Mouse (Mus musculus): ENCODE measurements around the gene Pip5kl1. TPM values are rescaled to one million over a fixed set of nuclear protein-coding genes. Genes with fewer than 3 reads are reported as not detected.

The Pip5kl1 gene
- total RNA-seq, 2 experiments from 2014 or later = 9.2 to 11.7 TPM

DNA sequence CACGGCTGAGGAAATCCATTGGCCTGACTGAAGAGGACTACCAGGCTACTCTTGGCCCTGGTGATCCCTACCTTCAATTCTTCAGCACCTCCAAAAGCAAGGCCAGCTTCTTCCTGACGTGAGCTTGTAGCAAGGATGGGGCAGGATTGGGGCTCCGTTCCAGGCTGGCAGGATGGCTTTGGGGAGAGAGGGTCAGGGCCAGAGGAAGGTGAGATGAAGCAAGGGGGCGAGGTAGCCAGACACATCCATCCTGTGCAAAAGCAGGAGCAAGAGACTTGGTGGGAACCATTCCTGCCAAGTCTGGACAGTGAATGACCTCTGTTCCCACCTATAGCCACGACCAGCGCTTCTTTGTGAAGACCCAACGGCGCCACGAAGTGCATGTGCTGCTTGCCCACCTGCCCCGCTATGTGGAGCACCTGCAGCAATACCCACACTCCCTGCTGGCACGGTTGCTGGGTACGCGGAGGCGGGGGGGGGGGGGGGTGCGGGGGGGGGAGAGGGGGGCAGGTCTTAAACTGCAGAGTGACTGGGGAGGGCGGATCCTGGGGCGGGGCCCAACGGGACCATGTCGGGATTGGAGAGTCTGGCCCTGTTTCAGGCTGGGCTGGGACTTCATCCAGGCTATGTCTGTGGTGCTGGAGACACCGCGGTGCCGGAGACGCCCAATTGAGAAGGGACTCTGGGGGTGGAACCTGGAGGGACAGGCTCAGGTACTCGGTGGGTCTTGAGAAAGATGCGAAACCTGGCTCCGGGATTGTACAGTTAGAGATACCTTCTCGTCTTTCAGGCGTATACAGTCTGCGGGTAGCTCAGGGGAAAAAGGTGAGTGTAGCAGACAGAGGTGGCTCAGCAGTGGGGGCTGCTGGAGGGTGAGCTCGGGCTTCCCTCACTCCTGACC lies 3.8 kb downstream of the Pip5kl1 start:
- intact Hi-C loops (cut with DNase I) = loop anchor here (5.0 kb wide), 1 partner anchor 34 kb away; no protein-coding TSS in a partner anchor
- no peak for DNase-seq (ENCODE audit: low spot score in 2 of 2)

DNA sequence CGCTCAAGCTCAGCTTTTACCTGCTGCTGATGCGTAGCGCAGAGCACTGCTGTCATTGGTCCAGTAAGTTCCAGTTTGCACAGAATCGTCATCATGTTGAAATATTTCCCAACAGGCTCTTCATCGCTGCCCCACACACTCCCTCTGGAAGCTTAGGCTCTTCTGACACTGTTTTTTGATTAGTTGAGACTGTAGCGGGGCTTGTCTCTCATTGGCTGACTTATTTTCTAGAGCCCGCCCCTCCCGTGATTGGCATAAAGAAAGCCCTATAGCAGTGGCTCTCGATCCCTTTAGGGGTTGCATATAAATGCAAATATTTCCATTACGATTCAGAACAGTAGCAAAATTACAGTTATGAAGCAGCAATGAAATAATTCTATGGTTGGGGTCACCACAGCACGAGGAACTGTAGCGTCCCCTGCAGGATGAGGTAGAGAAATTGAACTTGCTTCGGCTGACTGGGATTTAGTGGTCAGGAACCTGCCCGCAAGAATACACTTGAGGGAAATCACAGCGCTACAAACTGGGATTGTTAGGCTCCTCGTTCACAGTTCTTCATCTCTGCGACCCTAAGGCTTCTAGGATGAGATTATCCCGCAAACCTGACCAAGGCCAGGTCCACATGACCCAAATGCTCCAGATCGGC lies 7.0 kb downstream of the Pip5kl1 start:
- peak; percentile 75 to 79 for DNase-seq (ENCODE audit: low spot score in 2 of 2)
- intact Hi-C loops (cut with DNase I) = no loop called here

DNA sequence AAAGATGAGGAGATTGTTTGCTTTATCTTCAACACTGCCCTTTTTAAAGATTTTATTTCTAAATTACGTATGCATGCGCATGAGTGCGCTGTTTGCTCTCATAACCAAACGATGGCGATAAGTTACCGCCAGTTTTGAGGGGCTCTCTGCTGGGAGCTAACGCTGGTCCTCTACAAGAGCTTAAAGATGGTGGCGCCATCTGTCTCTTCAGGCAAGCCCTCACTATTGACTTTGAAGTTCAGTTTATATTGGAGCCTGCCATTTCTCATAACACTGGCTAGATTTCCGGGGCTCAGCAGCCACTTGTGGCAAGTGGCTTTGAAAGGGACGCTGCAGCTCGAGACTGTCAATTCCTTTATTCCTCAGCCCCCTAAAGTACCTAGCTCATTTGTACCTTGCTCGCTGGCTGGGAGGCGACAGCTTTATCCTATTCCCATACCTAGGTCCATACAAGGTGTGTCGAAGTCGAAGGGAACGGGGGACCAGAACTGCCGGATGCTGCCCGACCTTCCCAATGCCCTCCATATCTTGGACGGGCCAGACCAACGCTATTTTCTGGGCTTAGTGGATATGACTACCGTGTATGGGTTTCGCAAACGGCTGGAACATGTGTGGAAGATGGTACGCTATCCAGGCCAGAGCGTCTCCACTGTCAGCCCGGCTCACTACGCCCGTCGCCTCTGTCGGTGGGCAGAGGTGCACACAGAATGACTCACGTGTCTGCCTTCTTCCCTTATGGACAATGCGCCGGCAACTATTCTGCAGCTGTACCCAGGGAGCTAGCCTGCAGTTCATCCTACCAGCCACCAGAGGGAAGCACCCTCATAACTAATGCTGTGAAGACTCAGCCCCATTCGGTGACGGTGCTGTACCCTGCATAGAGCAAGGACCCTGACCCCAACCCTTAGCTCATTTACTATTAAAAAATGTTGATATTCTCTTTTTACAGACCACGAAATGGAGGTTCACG lies 8.5 kb downstream of the Pip5kl1 start:
- DNase-seq (ENCODE audit: low spot score in 2 of 2) = peak; percentile 79 to 87
- intact Hi-C loops (cut with DNase I) = no loop called here

DNA sequence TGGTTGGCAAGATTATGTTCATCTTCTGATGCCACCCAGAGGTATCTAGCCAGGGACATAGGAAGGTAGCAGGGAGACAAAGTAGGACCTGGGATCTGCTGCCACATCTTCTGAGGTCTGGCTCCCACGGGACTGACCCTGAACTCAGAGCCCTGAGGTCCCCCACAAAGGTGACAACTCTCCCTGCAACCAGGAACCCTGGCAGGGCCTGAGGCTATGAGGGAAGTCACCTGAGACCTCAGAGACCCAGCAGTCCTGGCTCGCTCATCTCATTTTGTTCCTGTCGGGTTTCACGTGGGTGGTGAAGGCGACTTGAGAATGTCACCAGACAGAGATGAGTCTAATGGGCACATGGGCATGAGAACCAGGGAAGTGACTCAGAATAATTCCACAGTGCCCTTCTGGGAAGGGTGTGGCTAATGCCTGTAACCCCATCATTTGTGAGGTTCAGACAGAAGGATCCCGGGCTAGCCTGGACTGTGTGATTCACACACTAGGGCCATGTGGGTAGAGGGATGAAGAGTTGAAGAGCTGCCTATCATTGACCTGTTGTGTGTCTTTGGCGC lies 10.6 kb downstream of the Pip5kl1 start:
- no peak for DNase-seq (ENCODE audit: low spot score in 2 of 2)
- intact Hi-C loops (cut with DNase I) = loop anchor here (5.0 kb wide), 1 partner anchor 107 kb away; no protein-coding TSS in a partner anchor

DNA sequence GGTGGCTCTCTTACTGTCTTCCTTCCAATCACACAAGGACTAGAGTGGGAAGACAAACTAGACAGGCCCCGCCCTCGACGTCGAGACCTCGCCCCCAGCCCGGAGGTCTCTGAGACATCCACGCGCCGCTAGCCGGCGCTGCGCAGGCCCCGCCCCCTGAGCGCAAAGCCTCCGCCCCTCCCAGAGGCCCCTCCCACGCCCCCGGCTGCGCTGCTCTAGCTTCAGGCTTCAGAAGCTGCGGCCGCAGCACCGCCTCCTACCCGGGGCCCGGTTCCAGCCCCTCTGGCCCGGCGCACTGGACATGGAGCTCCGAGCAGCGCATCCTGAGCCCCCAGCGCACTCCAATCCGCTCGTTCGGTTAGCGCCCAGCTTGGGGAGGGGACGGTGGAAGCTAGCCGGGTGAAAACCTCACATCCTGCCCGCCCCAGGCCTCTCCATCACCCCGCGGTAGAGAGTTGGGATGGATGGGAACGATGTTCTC lies 12.3 kb downstream of the Pip5kl1 start, which contains the start of gene St6galnac4:
Gene St6galnac4, plus strand, starts transcription at position 225 of the 481 bp plus-strand sequence.
- DNase-seq (ENCODE audit: low spot score in 2 of 2) = peak; percentile 88 to 89
- intact Hi-C loops (cut with DNase I) = loop anchor here (2.0 to 5.0 kb wide), 2 partner anchors 16 to 105 kb away; no protein-coding TSS in a partner anchor

DNA sequence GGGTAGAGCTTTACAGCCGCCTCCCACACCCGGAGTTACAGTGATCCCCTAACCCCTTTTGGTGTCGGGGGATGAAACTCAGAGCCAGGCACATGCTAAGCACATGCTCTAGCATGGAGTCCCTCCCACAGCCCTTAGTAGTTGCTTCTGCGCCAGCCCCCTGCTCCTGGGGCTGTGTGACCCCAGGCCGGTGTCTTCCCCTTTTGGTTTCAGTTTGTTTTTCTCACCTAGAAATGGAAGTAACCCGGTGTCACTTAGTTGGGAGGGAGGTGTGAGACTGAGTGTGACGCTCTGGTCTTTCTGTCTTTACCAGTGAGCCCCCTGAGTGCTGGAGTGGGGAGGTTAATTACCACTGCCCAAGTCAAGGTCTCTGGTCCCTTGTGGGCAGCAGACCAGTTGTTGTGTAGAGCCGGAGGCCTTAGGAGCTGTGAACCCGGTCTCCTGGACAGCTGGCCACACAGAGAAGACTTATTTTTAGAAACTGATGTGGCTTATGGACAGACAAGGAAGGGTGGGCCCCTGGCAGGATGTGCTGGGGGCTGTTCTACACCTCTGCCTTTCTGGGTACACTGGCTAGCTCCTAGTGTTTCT lies 13.2 kb downstream of the Pip5kl1 start:
- intact Hi-C loops (cut with DNase I) = loop anchor here (2.0 to 5.0 kb wide), 2 partner anchors 15 to 104 kb away; no protein-coding TSS in a partner anchor
- no peak for DNase-seq (ENCODE audit: low spot score in 2 of 2)

DNA sequence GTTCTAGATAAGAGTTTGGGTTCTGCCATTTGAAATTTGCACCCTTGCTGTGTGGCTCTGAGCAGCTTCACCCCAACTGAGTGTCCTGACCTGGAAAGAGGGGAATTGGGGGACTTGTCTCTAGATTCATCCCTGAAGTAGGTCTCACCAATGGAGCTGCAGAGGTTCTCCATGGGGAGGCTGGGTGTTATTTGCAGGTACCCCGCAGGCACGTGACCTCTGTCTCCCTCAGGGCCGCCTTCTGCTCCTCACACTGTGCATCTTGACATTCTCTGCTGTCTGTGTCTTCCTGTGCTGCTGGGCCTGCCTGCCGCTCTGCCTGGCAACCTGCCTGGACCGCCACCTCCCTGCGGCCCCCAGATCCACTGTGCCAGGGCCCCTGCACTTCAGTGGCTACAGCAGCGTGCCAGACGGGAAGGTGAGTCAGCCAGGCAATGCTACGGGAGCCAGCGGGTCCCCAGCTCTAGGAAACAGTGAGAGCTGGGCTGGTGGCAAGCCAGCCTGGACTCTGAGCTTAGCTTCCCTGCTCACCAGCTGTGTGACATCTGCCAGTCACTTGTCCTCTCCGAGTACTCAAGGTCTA lies 14.7 kb downstream of the Pip5kl1 start:
- peak; percentile 51 to 72 for DNase-seq (ENCODE audit: low spot score in 2 of 2)
- intact Hi-C loops (cut with DNase I) = loop anchor here (5.0 kb wide), 1 partner anchor 103 kb away; no protein-coding TSS in a partner anchor

DNA sequence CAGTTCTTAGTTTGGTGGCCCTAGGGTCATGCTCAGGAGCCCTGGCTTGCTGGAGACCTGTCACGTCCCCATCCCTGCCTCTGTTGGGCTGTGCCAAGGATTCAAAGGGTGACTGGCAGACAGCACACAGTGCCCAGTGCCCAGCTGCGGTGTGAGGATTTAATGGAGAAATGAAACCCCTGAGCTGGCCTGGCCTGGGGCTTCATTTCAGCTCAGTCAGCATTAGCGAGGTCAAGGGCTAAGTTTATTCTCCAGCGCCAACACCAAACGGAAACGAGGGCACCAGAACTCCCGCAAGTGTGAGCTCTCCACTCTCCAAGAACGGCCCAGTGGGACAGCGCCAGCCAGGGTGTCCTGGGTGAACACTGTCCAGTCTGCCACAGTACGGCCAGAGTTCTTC lies 15.6 kb downstream of the Pip5kl1 start:
- no peak for DNase-seq (ENCODE audit: low spot score in 2 of 2)

DNA sequence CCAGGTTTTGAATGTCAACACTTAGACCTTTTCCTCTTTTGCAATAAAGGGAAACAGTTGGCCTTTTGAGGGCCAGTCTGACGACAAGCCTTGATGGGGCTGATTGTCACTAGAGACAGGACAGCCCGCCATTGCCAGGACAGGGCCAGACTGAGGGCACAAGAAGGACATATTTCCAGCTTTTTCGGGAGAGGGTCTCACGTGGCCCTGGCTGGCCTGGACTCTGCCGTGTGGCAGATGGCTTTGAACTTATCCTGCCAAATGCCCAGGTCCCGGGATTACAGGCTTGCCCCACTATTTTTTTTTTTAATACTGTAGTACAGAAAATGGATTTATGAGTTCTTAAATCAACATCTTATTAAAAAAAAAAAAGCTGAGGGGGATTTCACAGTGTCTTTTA lies 16.7 kb downstream of the Pip5kl1 start:
- intact Hi-C loops (cut with DNase I) = no loop called here
- DNase-seq (ENCODE audit: low spot score in 2 of 2) = no peak

More for the DNA sequence above, 15.6 kb downstream of the Pip5kl1 start:
- intact Hi-C loops (cut with DNase I) = no loop called here

DNA sequence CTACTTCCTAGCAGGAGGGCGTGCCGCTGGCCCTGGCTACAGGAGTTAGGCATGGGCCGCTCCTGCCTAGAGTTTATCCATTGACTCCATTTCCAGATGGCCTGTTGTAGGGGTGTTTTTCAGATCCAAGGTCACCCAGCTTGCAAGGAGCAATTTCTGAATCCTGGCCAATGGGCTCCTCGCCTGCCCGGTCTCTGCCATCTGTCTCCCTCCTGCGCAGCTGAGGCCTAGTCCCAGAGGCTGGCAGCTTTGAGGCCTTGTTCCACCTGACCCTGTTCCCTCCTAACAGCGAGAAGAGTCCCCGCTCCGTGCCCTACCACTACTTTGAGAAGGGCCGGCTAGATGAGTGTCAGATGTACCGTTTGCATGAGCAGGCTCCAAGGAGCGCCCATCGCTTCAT lies 22.1 kb downstream of the Pip5kl1 start:
- no peak for DNase-seq (ENCODE audit: low spot score in 2 of 2)
- intact Hi-C loops (cut with DNase I) = no loop called here

DNA sequence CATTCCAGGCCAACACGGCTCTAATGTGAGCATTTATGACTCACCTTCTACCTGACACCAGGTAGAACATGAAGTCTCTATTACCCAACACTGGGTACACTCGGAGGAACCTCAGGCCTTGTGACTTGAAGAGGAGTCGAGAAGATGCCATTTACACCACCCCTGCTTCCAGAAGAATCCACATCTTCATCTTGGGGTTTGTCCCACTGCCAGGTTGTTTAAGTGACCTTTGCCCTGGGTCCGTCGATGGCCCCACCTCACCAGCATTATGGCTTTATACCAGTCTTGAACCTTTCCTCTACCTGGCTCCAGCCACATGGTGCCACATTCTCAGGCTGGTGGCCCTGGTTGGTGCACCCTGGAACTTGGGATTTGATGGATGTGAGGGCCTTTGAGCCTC lies 22.7 kb downstream of the Pip5kl1 start:
- no peak for DNase-seq (ENCODE audit: low spot score in 2 of 2)
- intact Hi-C loops (cut with DNase I) = no loop called here

DNA sequence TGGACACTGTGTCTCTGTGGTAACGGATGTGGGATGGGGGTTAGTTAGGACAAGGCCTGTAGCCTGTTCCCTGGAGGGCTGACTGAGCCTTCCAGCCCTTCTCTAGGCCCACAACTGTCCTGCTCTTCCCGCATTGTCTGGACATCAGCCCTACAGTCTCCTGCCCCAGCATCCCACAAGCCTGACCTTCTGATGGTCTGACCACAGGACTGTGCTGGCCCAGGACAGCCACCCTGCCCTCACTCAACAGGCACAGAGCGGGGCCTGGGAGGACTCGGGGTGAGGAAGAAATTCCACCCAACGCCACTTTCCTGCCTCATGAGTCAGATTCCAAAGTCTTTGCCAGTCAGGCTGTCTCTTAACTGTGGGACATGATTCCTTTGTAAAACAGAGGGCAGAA lies 23.1 kb downstream of the Pip5kl1 start:
- DNase-seq (ENCODE audit: low spot score in 2 of 2) = no peak
- intact Hi-C loops (cut with DNase I) = no loop called here

DNA sequence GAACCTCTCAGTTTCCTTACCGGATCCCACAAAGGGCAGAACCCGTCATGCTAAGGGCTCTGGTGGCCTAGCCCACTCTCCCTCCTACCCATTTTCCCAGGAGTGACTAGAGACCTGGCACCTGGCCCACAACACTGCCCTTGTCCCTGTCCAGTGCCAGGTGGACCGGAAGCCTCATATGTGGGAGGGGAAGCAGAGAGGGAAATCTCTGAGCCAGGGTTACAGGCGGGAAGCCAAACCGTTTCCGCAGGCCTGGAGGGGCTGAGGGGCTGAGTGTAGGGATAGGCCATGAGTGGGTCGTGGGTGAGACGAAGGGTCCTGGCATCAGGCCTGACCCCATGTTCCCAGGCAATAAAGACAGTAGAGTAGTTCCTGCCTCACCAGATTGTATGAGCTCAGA lies 23.9 kb downstream of the Pip5kl1 start:
- DNase-seq (ENCODE audit: low spot score in 2 of 2) = no peak
- intact Hi-C loops (cut with DNase I) = no loop called here

DNA sequence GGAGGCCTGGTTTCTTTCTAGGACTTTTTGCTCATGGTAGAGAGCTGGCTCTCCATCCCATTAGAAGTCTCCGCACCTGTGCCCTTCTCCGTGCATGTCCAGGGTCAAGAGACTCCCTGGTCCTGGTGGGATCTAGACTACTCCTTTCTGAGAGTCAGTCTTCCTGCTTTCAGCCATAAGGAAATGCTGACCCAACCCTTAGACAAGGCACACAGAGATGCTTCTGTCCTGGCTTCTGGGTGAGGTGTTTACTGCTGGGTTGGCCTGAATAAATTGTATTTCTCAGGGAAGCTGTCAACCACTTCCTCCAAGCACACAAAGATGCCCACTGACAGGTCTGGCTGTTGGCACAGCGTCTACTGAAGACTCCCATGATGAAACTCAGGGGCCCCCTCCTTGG lies 24.8 kb downstream of the Pip5kl1 start, which contains the start of gene St6galnac6:
Gene St6galnac6, plus strand, starts transcription at position 301 of the 400 bp plus-strand sequence.
- intact Hi-C loops (cut with DNase I) = no loop called here
- DNase-seq (ENCODE audit: low spot score in 2 of 2) = no peak

DNA sequence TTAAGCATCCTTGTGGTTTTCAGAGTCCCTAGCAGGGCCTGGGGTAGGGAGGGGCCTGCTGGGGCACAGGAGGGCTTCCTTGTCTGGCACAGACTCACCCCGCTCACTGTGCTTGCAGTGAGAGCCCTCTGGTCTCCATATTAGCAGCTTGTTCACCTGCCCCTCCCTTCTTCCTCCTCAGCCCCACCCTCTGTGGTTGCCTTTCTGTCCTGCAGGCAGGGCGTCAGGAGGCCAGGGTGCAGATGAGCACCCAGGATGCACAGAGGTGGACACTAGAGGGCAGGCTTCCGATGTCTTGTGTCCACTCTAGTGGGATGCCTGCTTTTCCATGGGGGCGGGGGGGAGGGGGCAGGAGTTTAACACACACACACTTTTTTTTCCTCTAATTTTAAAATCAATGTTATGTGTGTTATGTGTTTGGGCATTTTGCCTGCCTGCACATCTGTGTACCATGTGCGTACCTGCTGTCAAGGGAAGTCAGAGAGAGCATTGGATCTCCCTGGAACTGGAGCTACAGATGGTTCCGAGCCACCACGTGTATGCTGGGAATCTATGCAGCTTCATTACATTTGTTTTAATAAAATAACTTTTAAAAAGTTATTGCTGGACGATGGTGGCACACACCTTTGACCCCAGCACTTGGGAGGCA lies 26.9 kb downstream of the Pip5kl1 start:
- DNase-seq (ENCODE audit: low spot score in 2 of 2) = no peak
- intact Hi-C loops (cut with DNase I) = loop anchor here (2.0 kb wide), 1 partner anchor 15 kb away; the partner anchor contains the start of gene St6galnac4

DNA sequence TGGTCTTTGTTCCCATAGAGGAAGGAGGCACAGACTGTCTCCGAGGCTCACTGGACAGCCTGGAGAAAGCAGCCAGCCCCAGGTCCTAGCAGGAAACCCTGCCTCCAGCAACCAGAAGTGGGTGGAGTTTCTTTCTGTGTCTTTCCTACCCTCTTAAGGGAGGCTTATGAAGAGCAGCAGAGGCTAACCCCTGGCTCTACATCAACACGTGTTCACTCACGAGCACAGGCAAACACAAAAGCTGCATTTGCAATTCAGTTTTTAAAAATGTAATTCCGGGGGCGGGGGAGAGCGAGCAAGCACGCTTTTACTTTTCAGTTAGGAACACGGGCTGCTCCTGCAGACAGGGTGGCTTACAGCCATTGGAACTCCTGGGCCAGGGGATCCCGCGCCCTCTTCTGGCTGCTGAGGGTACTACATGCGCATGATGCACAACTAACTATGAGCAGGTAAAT lies 28.0 kb downstream of the Pip5kl1 start:
- intact Hi-C loops (cut with DNase I) = loop anchor here (2.0 kb wide), 1 partner anchor 16 kb away; the partner anchor contains the start of gene St6galnac4
- DNase-seq (ENCODE audit: low spot score in 2 of 2) = peak; percentile 87 to 88

DNA sequence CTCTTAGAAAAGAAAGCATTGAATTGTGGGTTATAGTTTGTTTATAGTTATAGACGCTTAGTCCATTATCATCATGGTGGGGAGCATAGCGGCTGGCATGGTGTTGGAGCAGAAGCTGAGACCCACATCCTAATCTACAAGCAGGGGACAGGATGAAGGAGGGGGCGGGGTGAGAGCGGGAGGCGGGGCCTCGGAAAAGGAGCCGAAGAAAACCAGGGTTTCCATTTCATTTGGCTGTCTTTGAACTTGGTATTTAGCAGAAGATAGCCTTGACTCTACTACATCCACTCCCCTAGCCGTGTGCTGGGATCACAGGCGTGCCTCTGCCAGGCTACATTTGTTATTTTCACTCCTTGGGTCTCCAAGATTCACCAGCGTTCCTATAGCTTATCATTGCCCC lies 30.0 kb downstream of the Pip5kl1 start:
- intact Hi-C loops (cut with DNase I) = no loop called here
- DNase-seq (ENCODE audit: low spot score in 2 of 2) = no peak

Measured in left cerebral cortex, postnatal 36 days (tissue).